Mouse (Mus musculus): ENCODE data around the gene Gm49450.
A peak's percentile ranks its signal among the peaks of the same experiment; 100 is the strongest.

Gm49450 gene

GRCm38 (mm10) chr15:98953401-98954356 is at the start of gene Gm49450, which contains the start of gene Tuba1a:
Gene Gm49450 (minus strand): TSS chr15:98953551.
Gene Tuba1a (minus strand): TSS chr15:98953703.
- peak; percentile 91 to 95 for DNase-seq

- peak; percentile 67 to 79 for DNase-seq
Observed at GRCm38 (mm10) chr15:99001451-99001931, 48.1 kb upstream of the Gm49450 start.

- peak; percentile 66 to 77 for DNase-seq
Observed at GRCm38 (mm10) chr15:99000535-99001283, 47.4 kb upstream of the Gm49450 start.

GRCm38 (mm10) chr15:98998775-98999157 is 45.4 kb upstream of the Gm49450 start:
- no peak for DNase-seq

GRCm38 (mm10) chr15:98997938-98998774 is 44.8 kb upstream of the Gm49450 start:
- DNase-seq = no peak

- DNase-seq = no peak
Observed at GRCm38 (mm10) chr15:98996840-98997239, 43.5 kb upstream of the Gm49450 start.

GRCm38 (mm10) chr15:98994957-98995520 is 41.7 kb upstream of the Gm49450 start:
- DNase-seq = no peak

- peak; percentile 95 for DNase-seq
Observed at GRCm38 (mm10) chr15:98993865-98994264, 40.5 kb upstream of the Gm49450 start.

GRCm38 (mm10) chr15:98993093-98993793 is 39.9 kb upstream of the Gm49450 start:
- peak; percentile 97 for DNase-seq

GRCm38 (mm10) chr15:98992086-98992912 is 38.9 kb upstream of the Gm49450 start:
- peak in 1 of 2 experiments; percentile 64 for DNase-seq

- no peak for DNase-seq
Observed at GRCm38 (mm10) chr15:98991540-98992050, 38.2 kb upstream of the Gm49450 start.

GRCm38 (mm10) chr15:98990669-98991539 is 37.6 kb upstream of the Gm49450 start:
- no peak for DNase-seq

GRCm38 (mm10) chr15:98989701-98990430 is 36.5 kb upstream of the Gm49450 start:
- DNase-seq = no peak

GRCm38 (mm10) chr15:98988787-98989186 is 35.4 kb upstream of the Gm49450 start:
- no peak for DNase-seq

GRCm38 (mm10) chr15:98987661-98988181 is 34.4 kb upstream of the Gm49450 start:
- DNase-seq = no peak

GRCm38 (mm10) chr15:98987077-98987630 is 33.8 kb upstream of the Gm49450 start:
- DNase-seq = peak; percentile 25 to 59

- no peak for DNase-seq
Observed at GRCm38 (mm10) chr15:98985982-98986715, 32.8 kb upstream of the Gm49450 start.

Measured in kidney, postnatal 4 days (tissue).